Mouse (Mus musculus) left cerebral cortex, postnatal 14 days (tissue): ENCODE measurements at regions not wholly inside any gene's neighbourhood (a gene's known extent, or its start where the extent isn't known, plus 50 kb on each side); places are given as distances from the start of the nearest gene placed in this dataset.

ENCODE experiments used
- DNase-seq, 2 experiments: peaks; one replicate each; pipeline ENCODE4 v3.0.0; 2021 to 2022; ENCODE audit warnings: low spot score in 2 of 2, mixed read lengths in 1 of 2
- intact Hi-C: fragments of 180-260 bp; cut with DNase I; formaldehyde crosslinking; loops from one replicate; pipeline ENCODE4 v1.15.1; 2025

DNA sequence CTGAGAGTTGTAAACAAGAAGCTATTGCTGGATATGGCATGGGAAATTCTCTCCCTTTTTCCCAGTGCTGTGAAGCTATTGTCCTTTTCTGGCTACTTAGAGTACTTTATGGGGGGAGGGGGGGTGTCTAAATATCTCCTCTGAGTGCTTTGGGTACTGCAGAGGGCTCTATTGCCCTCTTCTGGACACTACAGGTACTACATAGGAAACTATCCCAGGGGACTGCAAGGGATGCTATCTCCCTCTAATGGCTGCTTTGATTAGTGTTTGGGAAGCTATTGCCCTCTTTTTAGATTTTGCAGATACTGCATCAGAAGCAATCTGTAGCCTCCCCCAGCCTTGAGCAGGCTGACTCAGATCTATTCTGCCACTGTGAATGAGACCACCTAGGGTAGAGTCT is 55.8 kb upstream of the 5430402E10Rik start:
- intact Hi-C loops = no loop called here
- peak; percentile 2 to 24 for DNase-seq
